In the genomic region with DNA sequence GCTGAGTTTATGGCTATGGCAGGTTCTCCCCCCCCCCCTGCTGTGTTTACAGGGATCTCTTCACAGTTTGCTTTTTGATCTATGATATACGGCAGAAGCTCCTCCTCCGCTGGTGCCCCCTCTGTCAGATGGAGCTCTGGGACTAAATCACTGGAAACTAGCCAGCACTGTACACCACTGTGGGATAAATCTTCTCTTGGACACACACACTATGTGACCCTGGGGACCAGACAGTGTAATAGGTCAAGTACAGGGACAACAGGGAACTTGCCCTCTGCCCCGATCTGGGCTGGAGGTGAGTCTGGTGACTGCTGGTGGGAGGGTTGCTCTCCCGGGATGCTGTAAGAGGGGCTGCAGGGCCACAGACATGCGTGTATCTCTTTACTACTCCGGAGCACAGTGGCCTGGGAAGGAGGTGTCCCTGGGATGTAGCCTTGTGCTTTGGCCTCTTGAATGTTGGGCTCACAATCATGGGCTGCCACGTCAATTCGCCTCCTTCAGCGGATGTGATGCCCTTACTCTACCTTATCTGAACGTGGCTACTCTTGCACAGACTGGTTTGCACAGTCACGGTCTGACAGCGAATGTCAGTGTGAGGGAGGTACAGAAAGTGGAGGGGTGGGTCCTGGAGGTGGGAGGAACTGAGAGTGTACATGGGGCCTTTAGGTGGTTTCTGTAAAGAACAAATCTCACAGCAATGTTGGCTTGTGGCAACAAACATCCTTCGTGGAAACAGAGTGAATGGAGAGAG, we compare ENCODE assay signal across 26 mouse cellular contexts.
DNase-seq lines count a peak whose midpoint lies in the region; ATAC-seq and TF ChIP-seq lines count a peak whose summit lies in the region.
"Had no signal": no experiment of that assay in that cellular context is flagged by ENCODE, and none has a peak within 500 bp of the region (broad histone marks: within the 10 kb centered on the region; RNA-seq: fewer than 3 reads in every experiment).

No protein-coding gene starts in this region.

- 56% methylated on average over 13 of the region's 13 CpGs for WGBS in neural tube, embryonic 15.5 days
- 39% methylated on average over 13 of the region's 13 CpGs for WGBS in liver, postnatal 0 days (ENCODE audit: insufficient replicate concordance)

- no peaks in the 10 kb centered on the region for H3K9me3 ChIP-seq in neural tube, embryonic 15.5 days (replicated peaks)
- no peaks in the 10 kb centered on the region for H3K9me3 ChIP-seq in liver, postnatal 0 days (ENCODE audit: low read length)
- H3K9me3 ChIP-seq: embryonic facial prominence, embryonic 13.5 days; heart, embryonic 10.5 days; hindbrain, embryonic 13.5 days; kidney, embryonic 15.5 days; limb, embryonic 13.5 days; lung, embryonic 15.5 days had no signal

- H3K36me3 ChIP-seq in neural tube, embryonic 15.5 days: no peaks in the 10 kb centered on the region
- H3K36me3 ChIP-seq in liver, postnatal 0 days (replicated peaks; ENCODE audit: insufficient read depth, low read length): no peaks in the 10 kb centered on the region
- H3K36me3 ChIP-seq: embryonic facial prominence, embryonic 13.5 days; heart, embryonic 10.5 days; hindbrain, embryonic 13.5 days; kidney, embryonic 15.5 days; limb, embryonic 13.5 days; lung, embryonic 15.5 days had no signal

- no peak for TF ChIP-seq EP300 in liver, postnatal 0 days (IDR thresholded peaks at IDR 0.05; ENCODE audit: low read depth)

- no peak overlapping the region for H3K27ac ChIP-seq in neural tube, embryonic 15.5 days (replicated peaks)
- no peak overlapping the region for H3K27ac ChIP-seq in liver, postnatal 0 days (ENCODE audit: low read depth)
- H3K27ac ChIP-seq: embryonic facial prominence, embryonic 13.5 days; heart, embryonic 10.5 days; hindbrain, embryonic 13.5 days; kidney, embryonic 15.5 days; limb, embryonic 13.5 days; lung, embryonic 15.5 days; macrophage; stomach, postnatal 0 days had no signal

- TF ChIP-seq CTCF in liver, postnatal 0 days (IDR thresholded peaks at IDR 0.05; ENCODE audit: low read depth): no peak

- no peak for ATAC-seq in neural tube, embryonic 15.5 days (ENCODE audit: low FRiP score)
- ATAC-seq in liver, postnatal 0 days: peak; percentile 33; the same call in 1 of the 2 replicates
- ATAC-seq: CD4-positive, CD25-positive, alpha-beta regulatory T cell, adult 4 months; forebrain, embryonic 16.5 days had no signal

- H3K4me3 ChIP-seq in neural tube, embryonic 15.5 days (replicated peaks): no peak overlapping the region
- no peak overlapping the region for H3K4me3 ChIP-seq in liver, postnatal 0 days (ENCODE audit: low read depth, low read length)
- H3K4me3 ChIP-seq: embryonic facial prominence, embryonic 13.5 days; heart, embryonic 10.5 days; hindbrain, embryonic 13.5 days; kidney, embryonic 15.5 days; limb, embryonic 13.5 days; lung, embryonic 15.5 days had no signal

- H3K27me3 ChIP-seq in neural tube, embryonic 15.5 days (replicated peaks): peaks cover 7% of the 10 kb centered on the region
- no peaks in the 10 kb centered on the region for H3K27me3 ChIP-seq in liver, postnatal 0 days (ENCODE audit: insufficient read depth, low read length)
- H3K27me3 ChIP-seq: embryonic facial prominence, embryonic 13.5 days; lung, embryonic 15.5 days had no signal

- H3K4me1 ChIP-seq in neural tube, embryonic 15.5 days: peaks cover 21% of the 10 kb centered on the region
- H3K4me1 ChIP-seq in liver, postnatal 0 days (ENCODE audit: insufficient read depth): peaks cover 24% of the 10 kb centered on the region

- H3K4me2 ChIP-seq in neural tube, embryonic 15.5 days: no peak overlapping the region
- H3K4me2 ChIP-seq in liver, postnatal 0 days (ENCODE audit: low read depth, low read length): no peak overlapping the region
- H3K4me2 ChIP-seq: embryonic facial prominence, embryonic 13.5 days; hindbrain, embryonic 13.5 days; kidney, embryonic 15.5 days; limb, embryonic 13.5 days; lung, embryonic 15.5 days had no signal

- no peak overlapping the region for H3K9ac ChIP-seq in neural tube, embryonic 15.5 days (replicated peaks)
- no peak overlapping the region for H3K9ac ChIP-seq in liver, postnatal 0 days (replicated peaks)
- H3K9ac ChIP-seq: embryonic facial prominence, embryonic 13.5 days; hindbrain, embryonic 13.5 days; kidney, embryonic 15.5 days; limb, embryonic 13.5 days; lung, embryonic 15.5 days had no signal

- DNase-seq in embryo, embryonic 10 days (ENCODE audit: low spot score): peak; percentile 31
- DNase-seq in embryo, embryonic 9.5 days (ENCODE audit: extremely low spot score): no peak
- DNase-seq in neural tube, embryonic 10.5 days (ENCODE audit: extremely low spot score, low spot score): peak; percentile 45
- DNase-seq in liver, postnatal 0 days: no peak
- no peak for DNase-seq in adrenal gland, postnatal 14 days
- no peak for DNase-seq in testis, postnatal 10 days (ENCODE audit: low spot score)
- DNase-seq in kidney, adult 18-20 months: no peak
- DNase-seq: adrenal gland, postnatal 36 days; cerebellum, adult 2 months; cerebellum, postnatal 36 days; layer of hippocampus, postnatal 36 days; midbrain, embryonic 14.5 days; retina, postnatal 1 day; right cerebral cortex, postnatal 4 days; thymus, postnatal 14 days had no signal

Comparison
In these comparisons a context has a peak if more than half of its experiments do, and no peak if none do; other contexts are left out.
1. DNase-seq: peak in embryo, embryonic 10 days (single experiment) and neural tube, embryonic 10.5 days (single experiment); none in embryo, embryonic 9.5 days (single experiment), liver, postnatal 0 days (single experiment), adrenal gland, postnatal 14 days (single experiment), testis, postnatal 10 days (single experiment) and kidney, adult 18-20 months (single experiment).